Mouse (Mus musculus) MEL (cell line): Measurements from ENCODE around the gene Krtap3-1. TPM values are rescaled to one million over a fixed set of nuclear protein-coding genes. Genes with fewer than 3 reads are reported as not detected.
A peak's percentile ranks its signal among the peaks of the same experiment; 100 is the strongest.

Experiments
- DNase-seq: peaks from one replicate; pipeline ENCODE4 v3.0.0; 2011; ENCODE audit warnings: low read depth, low spot score
- H3K27ac ChIP-seq: 2 replicates; pipeline ENCODE4 v1.5.1; 2012; ENCODE audit warnings: low read depth, mild to moderate bottlenecking, control low read depth, low read length, moderate library complexity; ENCODE audit not compliant: control insufficient read depth
- H3K27me3 ChIP-seq, 2 experiments: fragments of 150-350 bp in 1 of 2; sonication (generic) in 1 of 2; 2 replicates each; pipeline ENCODE4 v1.6.1; 2012; ENCODE audit warnings: low read length in 2 of 2, mild to moderate bottlenecking in 2 of 2, improper control_type of control experiment in 1 of 2, moderate library complexity in 1 of 2; ENCODE audit not compliant: insufficient read depth in 2 of 2, control insufficient read depth in 1 of 2
- H3K36me3 ChIP-seq, 2 experiments: 2 replicates each; pipeline ENCODE4 v1.6.1; 2012 to 2014; ENCODE audit warnings: low read length in 2 of 2, improper control_type of control experiment in 1 of 2, inconsistent platforms in 1 of 2, mild to moderate bottlenecking in 1 of 2; ENCODE audit not compliant: insufficient read depth in 2 of 2, control insufficient read depth in 1 of 2
- H3K4me1 ChIP-seq, 2 experiments: fragments of 150-350 bp in 1 of 2; sonication (generic) in 1 of 2; 2 replicates each; pipeline ENCODE4 v1.6.1; 2012; ENCODE audit warnings: low read length in 2 of 2, improper control_type of control experiment in 1 of 2, mild to moderate bottlenecking in 1 of 2; ENCODE audit not compliant: insufficient read depth in 2 of 2, control insufficient read depth in 1 of 2
- H3K4me3 ChIP-seq, 2 experiments: fragments of 150-350 bp in 1 of 2; sonication (generic) in 1 of 2; 2 replicates each; pipeline ENCODE4 v1.5.1; 2012; ENCODE audit warnings: low read depth in 2 of 2, low read length in 2 of 2, mild to moderate bottlenecking in 2 of 2, moderate library complexity in 2 of 2, control low read depth in 1 of 2, improper control_type of control experiment in 1 of 2; ENCODE audit not compliant: control insufficient read depth in 1 of 2, insufficient read depth in 1 of 2
- H3K79me2 ChIP-seq: 2 replicates; pipeline ENCODE4 v1.6.1; 2012; ENCODE audit warnings: mild to moderate bottlenecking, low read length, moderate library complexity; ENCODE audit not compliant: control insufficient read depth, poor library complexity, insufficient read depth
- H3K9ac ChIP-seq: 2 replicates; pipeline ENCODE4 v1.6.1; 2012; ENCODE audit warnings: low read depth, mild to moderate bottlenecking, control low read depth, low read length, moderate library complexity; ENCODE audit not compliant: control insufficient read depth, poor library complexity, severe bottlenecking
- H3K9me3 ChIP-seq: fragments of 150-350 bp; sonication (generic); replicated peaks from 2 replicates; pipeline ENCODE4 v1.6.1; 2012; ENCODE audit warnings: mild to moderate bottlenecking, low read length, improper control_type of control experiment, moderate library complexity; ENCODE audit not compliant: insufficient read depth
- CTCF ChIP-seq, 3 experiments: IDR thresholded peaks in 2 of 3; conservative IDR thresholded peaks in 1 of 3; 2 replicates each; pipeline ENCODE4 v1.5.1; 2011 to 2012; ENCODE audit warnings: low read length in 3 of 3, low read depth in 2 of 3, mild to moderate bottlenecking in 2 of 3, improper control_type of control experiment in 1 of 3, inconsistent platforms in 1 of 3, mixed read lengths in 1 of 3, moderate library complexity in 1 of 3; ENCODE audit not compliant: control insufficient read depth in 1 of 3, insufficient read depth in 1 of 3, poor library complexity in 1 of 3, severe bottlenecking in 1 of 3
- ELF1 ChIP-seq: IDR thresholded peaks from 2 replicates; pipeline ENCODE4 v1.6.1; 2014; ENCODE audit warnings: low read depth, mild to moderate bottlenecking, inconsistent platforms, low read length, improper control_type of control experiment, moderate library complexity
- GABPA ChIP-seq: IDR thresholded peaks from 2 replicates; pipeline ENCODE4 v1.6.1; 2012; ENCODE audit warnings: low read depth, mild to moderate bottlenecking, inconsistent platforms, low read length, improper control_type of control experiment, moderate library complexity
- GATA1 ChIP-seq: IDR thresholded peaks from 2 replicates; pipeline ENCODE4 v1.6.1; 2011; ENCODE audit warnings: low read depth, low read length, improper control_type of control experiment
- HCFC1 ChIP-seq: IDR thresholded peaks from 2 replicates; pipeline ENCODE4 v1.6.1; 2012; ENCODE audit warnings: low read depth, mild to moderate bottlenecking, inconsistent platforms, low read length, improper control_type of control experiment, moderate library complexity
- MAX ChIP-seq: IDR thresholded peaks from 2 replicates; pipeline ENCODE4 v1.6.1; 2011; ENCODE audit warnings: low read length, improper control_type of control experiment
- MAZ ChIP-seq: IDR thresholded peaks from 2 replicates; pipeline ENCODE4 v1.6.1; 2012; ENCODE audit warnings: low read depth, mild to moderate bottlenecking, inconsistent platforms, low read length, improper control_type of control experiment
- MXI1 ChIP-seq: IDR thresholded peaks from 2 replicates; pipeline ENCODE4 v1.6.1; 2011; ENCODE audit warnings: mild to moderate bottlenecking, low read depth, low read length, improper control_type of control experiment
- MYC ChIP-seq: IDR thresholded peaks from 2 replicates; pipeline ENCODE4 v1.6.1; 2011; ENCODE audit warnings: low read depth, mild to moderate bottlenecking, low read length, improper control_type of control experiment, moderate library complexity
- NELFE ChIP-seq: IDR thresholded peaks from 2 replicates; pipeline ENCODE4 v1.6.1; 2011; ENCODE audit warnings: low read depth, low read length, improper control_type of control experiment
- NRF1 ChIP-seq: IDR thresholded peaks from 2 replicates; pipeline ENCODE4 v1.6.1; 2014; ENCODE audit warnings: low read depth, mild to moderate bottlenecking, inconsistent platforms, low read length, improper control_type of control experiment, moderate library complexity; ENCODE audit not compliant: poor library complexity, insufficient read depth, severe bottlenecking
- POLR2AphosphoS2 ChIP-seq: IDR thresholded peaks from 2 replicates; pipeline ENCODE4 v1.6.1; 2011; ENCODE audit warnings: low read length, improper control_type of control experiment
- POLR2AphosphoS5 ChIP-seq: IDR thresholded peaks from 2 replicates; pipeline ENCODE4 v1.6.1; 2012; ENCODE audit warnings: low read depth, borderline replicate concordance, mild to moderate bottlenecking, inconsistent platforms, low read length, moderate library complexity, mixed read lengths
- RAD21 ChIP-seq: IDR thresholded peaks from 2 replicates; pipeline ENCODE4 v1.6.1; 2011; ENCODE audit warnings: mild to moderate bottlenecking, low read depth, low read length, improper control_type of control experiment
- SIN3A ChIP-seq: IDR thresholded peaks from 2 replicates; pipeline ENCODE4 v1.6.1; 2012; ENCODE audit warnings: low read length, improper control_type of control experiment, inconsistent platforms
- SMC3 ChIP-seq: IDR thresholded peaks from 2 replicates; pipeline ENCODE4 v1.6.1; 2011; ENCODE audit warnings: low read depth, low read length, improper control_type of control experiment
- TAL1 ChIP-seq: IDR thresholded peaks from 2 replicates; pipeline ENCODE4 v1.6.1; 2012; ENCODE audit warnings: mild to moderate bottlenecking, inconsistent platforms, low read length, moderate library complexity, mixed read lengths
- ZC3H11A ChIP-seq: IDR thresholded peaks from 2 replicates; pipeline ENCODE4 v1.6.1; 2012; ENCODE audit warnings: low read depth, mild to moderate bottlenecking, inconsistent platforms, low read length, improper control_type of control experiment
- ZNF384 ChIP-seq: IDR thresholded peaks from 2 replicates; pipeline ENCODE4 v1.6.1; 2012; ENCODE audit warnings: low read depth, mild to moderate bottlenecking, inconsistent platforms, low read length, improper control_type of control experiment
- polyA plus RNA-seq, 2 experiments: library from polyadenylated mRNA; stranded (reverse) in 1 of 2; unstranded in 1 of 2; fragments of >175 nt in 1 of 2; fragments of >200 nt in 1 of 2; gene quantifications; 2 replicates each; pipeline versions ENCODE4 v1.2.1 to v1.2.4; 2012; ENCODE audit warnings: low replicate concordance in 2 of 2, low read depth in 1 of 2; ENCODE audit not compliant: insufficient read length in 2 of 2, insufficient read depth in 1 of 2, missing spikeins in 1 of 2
- total RNA-seq: library from RNA; depleted of rRNA; stranded (reverse); fragments of 300-350 nt; gene quantifications from 2 replicates; pipeline ENCODE4 v1.2.3, GENCODE M21; 2012

Krtap3-1 gene
- total and polyA plus RNA-seq, 3 experiments, result not detected

DNA sequence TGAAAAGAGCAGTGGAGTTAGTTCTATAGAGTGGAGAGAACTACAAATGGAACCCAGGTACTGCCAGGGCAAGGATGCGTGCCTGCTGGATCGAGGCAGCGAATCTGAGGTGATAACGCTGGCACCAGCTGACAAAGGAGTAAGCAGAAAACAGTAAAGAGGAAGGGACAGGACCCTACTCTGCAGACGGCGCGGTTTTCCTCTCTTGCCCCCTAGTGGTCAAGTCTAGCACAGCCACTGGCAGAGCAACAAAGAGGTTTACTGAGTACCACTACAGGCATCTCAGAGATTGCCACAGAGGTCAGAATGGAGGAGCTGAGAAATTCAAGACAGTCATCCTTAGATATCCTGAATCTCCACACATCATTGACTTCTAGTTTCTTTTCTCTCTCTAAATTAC, 7.7 kb upstream of the Krtap3-1 start:
- Histone ChIP-seq H3K79me2 (no peaks in the 10 kb centered on the region), H3K4me3 (no peak overlapping the region), H3K9ac (no peak overlapping the region), H3K27me3 (no peaks in the 10 kb centered on the region), H3K9me3 (no peaks in the 10 kb centered on the region), H3K4me1 (no peaks in the 10 kb centered on the region), H3K27ac (no peak overlapping the region), H3K36me3 (no peaks in the 10 kb centered on the region)
- TF ChIP-seq RAD21 (peak; percentile 20), MYC (no peak), CTCF (IDR thresholded peaks at IDR 0.05 in 2 of 3, conservative IDR thresholded peaks at IDR 0.05 in 1 of 3; ENCODE audit: control insufficient read depth in 1 of 3, insufficient read depth in 1 of 3, low read depth in 2 of 3, low read length in 3 of 3, poor library complexity in 1 of 3, severe bottlenecking in 1 of 3) (peak; percentile 58 to 74 (median 66)), SMC3 (peak; percentile 55), NELFE (no peak), ZNF384 (no peak), MAX (no peak), POLR2AphosphoS5 (no peak)
- DNase-seq, result peak; percentile 53

DNA sequence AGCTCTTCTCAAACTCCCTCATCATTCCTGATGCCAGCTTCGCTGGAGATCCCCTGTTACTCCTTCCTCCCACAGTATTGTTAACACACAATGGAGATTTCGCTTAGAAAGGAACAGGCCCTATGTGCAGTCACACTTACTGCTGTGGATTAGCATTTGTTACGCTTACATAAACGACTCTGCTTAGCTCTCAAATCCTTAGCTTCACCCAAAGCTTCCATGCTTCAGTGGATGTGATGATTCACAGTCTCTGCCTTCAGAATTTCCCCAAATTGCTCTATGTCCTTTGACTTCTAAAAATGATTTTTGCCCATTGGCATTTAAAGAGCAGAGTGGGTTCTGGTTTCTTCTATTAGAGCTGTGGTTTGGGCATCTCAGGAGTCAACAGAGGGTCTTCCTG, 6.7 kb upstream of the Krtap3-1 start:
- Histone ChIP-seq H3K27ac (no peak overlapping the region), H3K36me3 (no peaks in the 10 kb centered on the region), H3K4me1 (no peaks in the 10 kb centered on the region), H3K4me3 (no peak overlapping the region), H3K79me2 (no peaks in the 10 kb centered on the region), H3K27me3 (no peaks in the 10 kb centered on the region), H3K9ac (no peak overlapping the region), H3K9me3 (no peaks in the 10 kb centered on the region)
- TF ChIP-seq HCFC1 (no peak), CTCF (IDR thresholded peaks at IDR 0.05 in 2 of 3, conservative IDR thresholded peaks at IDR 0.05 in 1 of 3; ENCODE audit: control insufficient read depth in 1 of 3, insufficient read depth in 1 of 3, low read depth in 2 of 3, low read length in 3 of 3, poor library complexity in 1 of 3, severe bottlenecking in 1 of 3) (no peak), POLR2AphosphoS2 (no peak), ZNF384 (no peak), NRF1 (no peak), GATA1 (no peak), NELFE (no peak), MXI1 (no peak), ZC3H11A (no peak), MAZ (no peak), ELF1 (no peak), SIN3A (no peak), POLR2AphosphoS5 (no peak), TAL1 (no peak), MYC (no peak), GABPA (no peak)
- no peak for DNase-seq
